Mouse (Mus musculus) olfactory bulb, adult 2 months (tissue): ENCODE data around the gene St3gal3.

ENCODE experiments used
- CTCF ChIP-seq: fragments of 200-500 bp; IDR thresholded peaks from 2 replicates; pipeline ENCODE4 v1.5.1; 2012; ENCODE audit warnings: low read depth, mild to moderate bottlenecking, low read length, moderate library complexity; ENCODE audit not compliant: insufficient read depth
- POLR2A ChIP-seq: fragments of 200-500 bp; IDR thresholded peaks from 2 replicates; pipeline ENCODE4 v1.6.1; 2012; ENCODE audit warnings: mild to moderate bottlenecking, low read depth, low read length, moderate library complexity; ENCODE audit not compliant: insufficient read depth

DNA sequence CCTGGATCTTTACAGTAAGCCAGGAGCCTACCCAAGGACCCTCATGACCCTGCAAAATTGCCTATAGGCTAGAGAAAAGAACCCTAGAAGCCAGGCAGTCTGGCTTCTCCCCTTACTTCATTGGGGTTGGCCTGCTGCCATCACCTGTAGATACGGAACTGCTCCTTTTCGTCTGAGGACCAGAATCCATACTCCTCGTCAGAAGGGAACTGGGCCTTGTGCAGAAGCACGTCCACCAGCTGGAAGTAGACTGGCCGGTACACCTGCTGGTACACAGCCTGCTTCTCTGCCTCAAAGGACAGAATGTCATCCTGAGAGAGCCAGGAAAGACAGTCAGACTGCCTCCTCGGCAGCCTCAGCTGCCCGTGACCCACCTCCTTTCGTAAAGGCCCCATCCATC, 230.0 kb downstream of the St3gal3 start:
- TF ChIP-seq POLR2A = no peak
- TF ChIP-seq CTCF = no peak
